Mouse (Mus musculus): ENCODE data around the gene Hdgfl1. TPM values are rescaled to one million over a fixed set of nuclear protein-coding genes. Genes with fewer than 3 reads are reported as not detected.

Hdgfl1 gene
- total and polyA plus RNA-seq, 2 experiments from 2014 or later = not detected

- Histone ChIP-seq H3K9ac (no peak overlapping the region), H3K9me3 (ENCODE audit: low read length) (no peaks in the 10 kb centered on the region), H3K4me3 (ENCODE audit: low read depth, low read length) (no peak overlapping the region), H3K27ac (ENCODE audit: low read depth, low read length) (no peak overlapping the region; the same call in 1 of the 2 replicates), H3K4me1 (ENCODE audit: insufficient read depth) (no peaks in the 10 kb centered on the region), H3K27me3 (ENCODE audit: insufficient read depth, low read length) (no peaks in the 10 kb centered on the region), H3K4me2 (ENCODE audit: low read depth) (no peak overlapping the region), H3K36me3 (ENCODE audit: insufficient read depth) (no peaks in the 10 kb centered on the region)
- TF ChIP-seq CTCF (IDR thresholded peaks at IDR 0.05; ENCODE audit: low read depth) = no peak
- DNase-seq (no peak), ATAC-seq (no peak)
- 45% methylated on average over 5 of the region's 5 CpGs for WGBS
These were observed 24.8 kb downstream of the Hdgfl1 start for GRCm38 (mm10) chr13:26745059-26745759.

- no peaks in the 10 kb centered on the region for H3K36me3 ChIP-seq (ENCODE audit: insufficient read depth)
- no peak overlapping the region for H3K4me2 ChIP-seq (ENCODE audit: low read depth)
- DNase-seq (no peak), ATAC-seq (no peak)
- no peak overlapping the region for H3K9ac ChIP-seq
- TF ChIP-seq CTCF (IDR thresholded peaks at IDR 0.05; ENCODE audit: low read depth) = no peak
- no peaks in the 10 kb centered on the region for H3K27me3 ChIP-seq (ENCODE audit: insufficient read depth, low read length)
- no peaks in the 10 kb centered on the region for H3K9me3 ChIP-seq (ENCODE audit: low read length)
- H3K4me1 ChIP-seq (ENCODE audit: insufficient read depth) = no peaks in the 10 kb centered on the region
- H3K4me3 ChIP-seq (ENCODE audit: low read depth, low read length) = no peak overlapping the region
- no peak overlapping the region for H3K27ac ChIP-seq (ENCODE audit: low read depth, low read length)
- 28% methylated on average over 1 of the region's 1 CpGs for WGBS
These were observed 25.9 kb downstream of the Hdgfl1 start for GRCm38 (mm10) chr13:26744068-26744467.

GRCm38 (mm10) chr13:26734981-26735380, 35.0 kb downstream of the Hdgfl1 start:
- Histone ChIP-seq H3K4me2 (ENCODE audit: low read depth) (no peak overlapping the region), H3K4me1 (ENCODE audit: insufficient read depth) (no peaks in the 10 kb centered on the region), H3K36me3 (ENCODE audit: insufficient read depth) (no peaks in the 10 kb centered on the region), H3K4me3 (ENCODE audit: low read depth, low read length) (no peak overlapping the region), H3K9me3 (ENCODE audit: low read length) (no peaks in the 10 kb centered on the region), H3K27ac (ENCODE audit: low read depth, low read length) (no peak overlapping the region), H3K27me3 (ENCODE audit: insufficient read depth, low read length) (no peaks in the 10 kb centered on the region), H3K9ac (no peak overlapping the region)
- 78% methylated on average over 1 of the region's 1 CpGs for WGBS
- ATAC-seq (no peak), DNase-seq (no peak)
- no peak for TF ChIP-seq CTCF (IDR thresholded peaks at IDR 0.05; ENCODE audit: low read depth)

- Histone ChIP-seq H3K27me3 (ENCODE audit: insufficient read depth, low read length) (no peaks in the 10 kb centered on the region), H3K4me1 (ENCODE audit: insufficient read depth) (0 out of 2 replicates have a peak, but pooled peaks cover 4% of the 10 kb centered on the region), H3K4me2 (ENCODE audit: low read depth) (no peak overlapping the region), H3K9ac (no peak overlapping the region), H3K27ac (ENCODE audit: low read depth, low read length) (no peak overlapping the region), H3K4me3 (ENCODE audit: low read depth, low read length) (no peak overlapping the region), H3K36me3 (ENCODE audit: insufficient read depth) (no peaks in the 10 kb centered on the region), H3K9me3 (ENCODE audit: low read length) (no peaks in the 10 kb centered on the region)
- no peak for DNase-seq
- TF ChIP-seq CTCF (IDR thresholded peaks at IDR 0.05; ENCODE audit: low read depth) = no peak
- ATAC-seq = no peak
- 70% methylated on average over 1 of the region's 1 CpGs for WGBS
These were observed 45.7 kb downstream of the Hdgfl1 start for GRCm38 (mm10) chr13:26724250-26724649.

GRCm38 (mm10) chr13:26721333-26721732, 48.6 kb downstream of the Hdgfl1 start:
- ATAC-seq = no peak
- WGBS = 36% methylated on average over 6 of the region's 6 CpGs
- no peak for TF ChIP-seq CTCF (IDR thresholded peaks at IDR 0.05; ENCODE audit: low read depth)
- H3K4me3 ChIP-seq (ENCODE audit: low read depth, low read length) = no peak overlapping the region
- H3K4me2 ChIP-seq (ENCODE audit: low read depth) = no peak overlapping the region
- H3K27ac ChIP-seq (ENCODE audit: low read depth, low read length) = no peak overlapping the region
- H3K4me1 ChIP-seq (ENCODE audit: insufficient read depth) = 0 out of 2 replicates have a peak, but pooled peaks cover 4% of the 10 kb centered on the region
- no peaks in the 10 kb centered on the region for H3K36me3 ChIP-seq (ENCODE audit: insufficient read depth)
- no peaks in the 10 kb centered on the region for H3K9me3 ChIP-seq (ENCODE audit: low read length)
- H3K27me3 ChIP-seq (ENCODE audit: insufficient read depth, low read length) = no peaks in the 10 kb centered on the region
- no peak for DNase-seq
- no peak overlapping the region for H3K9ac ChIP-seq

- Histone ChIP-seq H3K36me3 (ENCODE audit: insufficient read depth) (no peaks in the 10 kb centered on the region), H3K4me3 (ENCODE audit: low read depth, low read length) (no peak overlapping the region), H3K9ac (no peak overlapping the region), H3K9me3 (ENCODE audit: low read length) (no peaks in the 10 kb centered on the region), H3K27me3 (ENCODE audit: insufficient read depth, low read length) (no peaks in the 10 kb centered on the region), H3K4me1 (ENCODE audit: insufficient read depth) (0 out of 2 replicates have a peak, but pooled peaks cover 4% of the 10 kb centered on the region), H3K4me2 (ENCODE audit: low read depth) (no peak overlapping the region), H3K27ac (ENCODE audit: low read depth, low read length) (no peak overlapping the region)
- WGBS = 72% methylated on average over 1 of the region's 1 CpGs
- ATAC-seq = no peak
- DNase-seq = no peak
- no peak for TF ChIP-seq CTCF (IDR thresholded peaks at IDR 0.05; ENCODE audit: low read depth)
These were observed 49.0 kb downstream of the Hdgfl1 start for GRCm38 (mm10) chr13:26720917-26721316.

GRCm38 (mm10) chr13:26719146-26719715, 50.7 kb downstream of the Hdgfl1 start:
- Histone ChIP-seq H3K9me3 (ENCODE audit: low read length) (no peaks in the 10 kb centered on the region), H3K27ac (ENCODE audit: low read depth, low read length) (no peak overlapping the region), H3K9ac (no peak overlapping the region), H3K4me3 (ENCODE audit: low read depth, low read length) (no peak overlapping the region), H3K4me2 (ENCODE audit: low read depth) (no peak overlapping the region), H3K36me3 (ENCODE audit: insufficient read depth) (no peaks in the 10 kb centered on the region), H3K27me3 (ENCODE audit: insufficient read depth, low read length) (no peaks in the 10 kb centered on the region), H3K4me1 (ENCODE audit: insufficient read depth) (0 out of 2 replicates have a peak, but pooled peaks cover 4% of the 10 kb centered on the region)
- no peak for ATAC-seq
- no peak for TF ChIP-seq CTCF (IDR thresholded peaks at IDR 0.05; ENCODE audit: low read depth)
- 77% methylated on average over 5 of the region's 5 CpGs for WGBS
- DNase-seq = no peak
